Mouse (Mus musculus) R1 (cell line): Measurements from ENCODE around the gene Casq2.

Experiments used
- DNase-seq: peaks from one replicate; pipeline ENCODE4 v3.0.0-alpha.2; 2018; ENCODE audit warnings: low read depth, low spot score

Gene Casq2

GRCm38 (mm10) chr3:102086283-102086682, at the start of gene Casq2:
Gene Casq2 (plus strand): TSS chr3:102086415.
- no peak for DNase-seq

DNA sequence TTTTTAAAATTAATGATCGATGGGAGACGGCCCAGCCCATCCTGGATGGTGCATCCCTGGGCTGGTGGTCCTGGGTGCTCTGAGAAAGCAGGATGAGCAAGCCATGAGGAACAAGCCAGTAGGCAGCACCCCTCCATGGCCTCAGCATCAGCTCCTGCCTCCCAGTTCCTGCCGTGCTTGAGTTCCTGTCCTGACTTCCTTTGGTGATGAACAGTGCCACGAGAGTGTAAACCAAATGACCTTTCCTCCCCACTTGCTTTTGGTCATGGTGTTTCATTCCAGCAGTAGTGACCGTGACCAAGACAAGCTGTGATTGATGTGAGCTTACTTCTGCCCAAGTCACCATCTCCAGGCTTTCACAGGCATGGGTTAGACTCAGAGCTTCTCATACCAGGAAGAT, 48.4 kb upstream of the Casq2 start:
- no peak for DNase-seq

- no peak for DNase-seq
Measured at GRCm38 (mm10) chr3:102038608-102039007, 47.6 kb upstream of the Casq2 start.

DNA sequence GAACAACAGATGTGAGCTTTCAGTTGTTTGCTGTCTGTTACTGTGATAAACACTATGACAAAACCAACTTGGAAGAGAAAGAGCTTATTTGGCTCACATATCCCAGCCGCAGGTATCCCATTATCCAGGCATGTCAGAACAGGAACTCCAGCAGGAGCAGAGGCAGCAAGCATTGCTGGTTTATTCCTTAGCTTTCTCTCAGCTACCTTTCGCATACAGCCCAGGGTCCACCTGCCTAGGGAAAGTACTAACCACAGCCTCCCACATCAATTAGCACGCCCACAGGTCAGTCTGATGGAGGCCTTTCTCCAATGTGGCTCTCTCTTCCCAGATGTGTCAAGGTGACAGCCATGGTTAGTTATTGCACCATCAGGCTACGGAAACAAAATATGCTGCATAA, 44.6 kb upstream of the Casq2 start:
- no peak for DNase-seq

DNA sequence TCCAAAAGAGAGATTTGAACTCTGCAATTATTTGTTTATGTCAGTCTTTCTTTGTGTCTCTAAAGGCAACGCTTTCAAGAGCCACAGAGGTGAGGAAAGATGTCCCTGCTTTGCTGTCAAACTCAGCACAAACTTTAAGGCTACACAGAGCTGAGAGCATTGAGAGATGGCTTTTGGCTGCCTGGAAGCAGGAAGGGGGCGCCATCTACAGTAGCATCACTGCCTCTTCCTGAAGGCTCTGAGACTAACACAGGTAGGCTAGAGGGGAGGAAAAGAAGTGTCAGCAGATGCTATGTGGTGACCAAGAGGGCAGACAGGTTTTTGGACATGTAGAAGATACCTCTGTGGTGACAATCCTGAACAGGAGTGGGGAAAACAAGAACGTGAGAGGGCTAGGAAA, 41.1 kb upstream of the Casq2 start:
- no peak for DNase-seq

DNA sequence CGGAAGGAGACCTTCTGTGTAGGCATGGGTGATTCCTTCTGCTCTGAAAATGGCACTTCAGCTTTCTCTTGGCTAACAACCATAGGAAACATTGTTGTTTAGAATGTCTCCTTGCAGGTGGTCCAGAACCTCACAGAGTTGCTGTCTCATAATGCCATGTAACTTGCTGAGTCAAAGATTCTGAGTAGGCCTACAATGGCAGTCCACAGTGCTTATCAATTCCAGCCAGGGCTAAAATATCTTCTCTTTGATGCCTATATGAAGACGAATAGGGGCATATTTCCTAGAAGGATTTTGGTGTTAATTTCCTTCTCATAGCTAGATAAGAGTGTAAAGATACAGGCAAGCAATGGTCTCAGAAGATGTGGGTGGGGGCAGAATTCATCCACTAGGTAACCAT, 38.7 kb upstream of the Casq2 start:
- no peak for DNase-seq

- peak; percentile 69 for DNase-seq
Measured at GRCm38 (mm10) chr3:102049207-102050104, 36.8 kb upstream of the Casq2 start.

GRCm38 (mm10) chr3:102052036-102052435, 34.2 kb upstream of the Casq2 start:
- no peak for DNase-seq

- DNase-seq: peak; percentile 62
Measured at GRCm38 (mm10) chr3:102053293-102053692, 32.9 kb upstream of the Casq2 start.

GRCm38 (mm10) chr3:102055878-102056277, 30.3 kb upstream of the Casq2 start:
- peak; percentile 43 for DNase-seq

GRCm38 (mm10) chr3:102060065-102060464, 26.1 kb upstream of the Casq2 start:
- peak; percentile 58 for DNase-seq

GRCm38 (mm10) chr3:102061923-102062670, 24.1 kb upstream of the Casq2 start:
- peak; percentile 90 for DNase-seq

GRCm38 (mm10) chr3:102062671-102063010, 23.6 kb upstream of the Casq2 start:
- no peak for DNase-seq

- peak; percentile 37 for DNase-seq
Measured at GRCm38 (mm10) chr3:102063273-102064120, 22.7 kb upstream of the Casq2 start.

DNA sequence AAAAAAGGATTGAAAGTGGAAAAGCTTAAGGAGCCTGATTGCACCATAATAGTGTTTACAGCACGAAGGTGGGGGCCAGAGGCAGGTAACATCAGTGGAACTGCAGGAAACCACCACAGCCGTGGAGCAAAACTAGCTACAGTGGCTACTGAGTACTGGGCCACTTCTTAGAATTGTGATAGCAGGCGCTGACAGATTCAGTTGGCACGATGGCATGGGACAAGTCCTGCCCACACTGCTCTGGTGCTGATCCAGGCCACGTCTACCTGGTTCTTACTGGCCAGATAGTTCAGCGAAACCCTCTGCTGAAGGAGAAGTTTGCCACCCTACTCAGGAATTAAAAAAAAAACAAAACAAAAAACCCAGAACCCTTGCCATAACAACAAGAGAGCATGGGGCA, 21.6 kb upstream of the Casq2 start:
- no peak for DNase-seq

- peak; percentile 84 for DNase-seq
Measured at GRCm38 (mm10) chr3:102067306-102067705, 18.9 kb upstream of the Casq2 start.

DNA sequence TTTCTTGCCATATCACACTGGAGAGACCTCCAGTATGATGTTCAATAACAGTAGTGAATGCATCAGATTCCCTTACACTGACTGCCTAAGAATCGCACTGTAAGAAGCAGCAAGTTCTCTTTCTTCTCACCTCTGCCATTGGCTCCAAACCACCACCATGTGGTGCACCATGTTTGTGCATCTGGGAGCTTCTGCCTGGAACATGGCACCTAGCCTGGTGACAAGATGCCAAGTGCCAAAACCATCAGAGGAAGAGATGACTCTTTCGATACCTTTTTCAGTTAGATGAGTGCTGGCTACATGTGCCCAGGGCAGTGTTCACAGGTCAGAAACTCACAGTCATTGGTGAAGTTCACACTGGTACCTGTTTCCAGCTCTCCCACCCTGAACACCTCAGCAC, 18.4 kb upstream of the Casq2 start:
- no peak for DNase-seq

DNA sequence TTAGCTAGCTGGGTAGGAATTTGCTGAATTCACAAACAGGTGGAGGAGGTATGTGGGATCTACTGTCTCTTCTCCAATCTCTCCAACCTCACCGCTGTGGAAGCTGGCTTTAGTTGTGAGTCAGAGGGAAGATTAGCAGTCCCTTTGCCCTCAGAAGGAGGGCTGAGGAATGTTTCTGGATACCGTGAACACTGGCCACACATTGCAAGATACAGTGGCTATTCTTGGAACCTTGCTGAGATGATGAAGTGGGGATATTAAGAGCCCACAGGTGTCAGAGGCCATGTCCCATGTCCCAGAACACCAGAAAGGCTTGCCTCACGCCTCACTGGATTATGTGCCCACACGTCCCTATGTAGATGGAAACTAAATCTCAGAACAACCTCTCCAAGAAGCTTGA, 17.0 kb upstream of the Casq2 start:
- DNase-seq: no peak

DNA sequence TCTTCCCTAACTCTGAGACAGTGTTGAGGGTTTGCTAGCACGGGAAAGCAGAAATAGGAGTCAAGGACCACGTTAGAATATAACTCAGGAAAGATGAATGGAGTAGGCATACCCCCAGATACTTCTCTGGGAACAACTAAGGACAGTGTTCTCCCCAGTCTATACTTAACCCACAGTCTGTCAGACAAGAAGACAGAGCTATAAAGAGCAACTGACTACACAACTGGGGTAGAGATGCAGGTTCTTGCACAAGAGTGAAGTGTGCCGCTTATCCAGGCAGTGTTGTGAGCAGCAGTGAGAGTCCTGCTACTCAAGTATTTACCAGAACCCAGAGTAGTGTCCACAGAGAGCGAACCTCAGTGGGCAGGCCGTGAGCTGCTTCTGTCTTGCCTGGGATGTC, 16.5 kb upstream of the Casq2 start:
- no peak for DNase-seq

GRCm38 (mm10) chr3:102070360-102070759, 15.9 kb upstream of the Casq2 start:
- DNase-seq: no peak

DNA sequence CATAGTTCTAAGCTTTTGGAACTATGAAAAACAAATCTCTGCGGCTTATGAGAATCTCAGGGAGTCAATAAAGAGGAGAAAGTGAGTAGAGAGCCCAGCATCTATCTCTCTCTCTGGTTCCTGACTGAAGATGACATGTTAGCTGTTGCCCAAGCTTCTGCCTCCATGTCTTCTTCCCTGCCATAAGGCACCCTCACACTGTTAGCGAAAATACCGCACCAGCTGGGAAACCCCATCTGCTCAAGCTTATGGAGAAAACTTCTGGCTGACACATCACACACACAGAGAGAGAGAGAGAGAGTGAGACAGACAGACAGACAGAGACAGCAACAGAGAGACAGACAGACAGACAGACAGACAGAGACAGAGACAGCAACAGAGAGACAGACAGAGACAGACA, 15.2 kb upstream of the Casq2 start:
- no peak for DNase-seq

GRCm38 (mm10) chr3:102079413-102079812, 6.8 kb upstream of the Casq2 start:
- no peak for DNase-seq
